Mouse (Mus musculus) heart, embryonic 10.5 days (tissue): ENCODE data around the gene Ptx4. TPM values are rescaled to one million over a fixed set of nuclear protein-coding genes. Genes with fewer than 3 reads are reported as not detected.
"Not testable (repeated sequence)": the region's sequence is repeated elsewhere in the genome, so short reads cannot be mapped to it uniquely, and the experiment has no call there.

ENCODE experiments used
- DNase-seq: peaks from one replicate; pipeline ENCODE4 v3.0.0-alpha.2; 2017; ENCODE audit warnings: low spot score
- H3K27ac ChIP-seq: fragments of 300-500 bp; sonication (generic); 2 replicates; pipeline ENCODE4 v1.5.1; 2016; ENCODE audit warnings: mild to moderate bottlenecking
- H3K27me3 ChIP-seq: fragments of 300-500 bp; sonication (generic); 2 replicates; pipeline ENCODE4 v1.6.1; 2016; ENCODE audit warnings: mild to moderate bottlenecking; ENCODE audit not compliant: poor library complexity, insufficient read depth, severe bottlenecking
- H3K36me3 ChIP-seq: fragments of 300-500 bp; sonication (generic); 2 replicates; pipeline ENCODE4 v1.6.1; 2016; ENCODE audit warnings: mild to moderate bottlenecking, moderate library complexity
- H3K4me1 ChIP-seq: fragments of 300-500 bp; sonication (generic); 2 replicates; pipeline ENCODE4 v1.6.1; 2016; ENCODE audit warnings: mild to moderate bottlenecking
- H3K4me3 ChIP-seq: fragments of 300-500 bp; sonication (generic); 2 replicates; pipeline ENCODE4 v1.5.1; 2016; ENCODE audit warnings: mild to moderate bottlenecking, moderate library complexity
- H3K9me3 ChIP-seq: fragments of 300-500 bp; sonication (generic); 2 replicates; pipeline ENCODE4 v1.6.1; 2016; ENCODE audit warnings: mild to moderate bottlenecking, moderate library complexity
- WGBS: fragments of 180-500 bp; shearing (Covaris S2); methylation state at CpG from one replicate; pipeline ENCODE4 v1.1.7; 2016; 5-methylcytosine and 5-hydroxymethylcytosine counted together
- polyA plus RNA-seq: library from polyadenylated mRNA; unstranded; fragments of >200 nt; fragmentation: Nextera tagmentation; extraction: Ambion mirVana; gene quantifications from 2 replicates; pipeline ENCODE4 v1.2.1, GENCODE M21; 2016

The Ptx4 gene
- polyA plus RNA-seq, 1 experiment from 2014 or later, result 0.08 TPM

DNA sequence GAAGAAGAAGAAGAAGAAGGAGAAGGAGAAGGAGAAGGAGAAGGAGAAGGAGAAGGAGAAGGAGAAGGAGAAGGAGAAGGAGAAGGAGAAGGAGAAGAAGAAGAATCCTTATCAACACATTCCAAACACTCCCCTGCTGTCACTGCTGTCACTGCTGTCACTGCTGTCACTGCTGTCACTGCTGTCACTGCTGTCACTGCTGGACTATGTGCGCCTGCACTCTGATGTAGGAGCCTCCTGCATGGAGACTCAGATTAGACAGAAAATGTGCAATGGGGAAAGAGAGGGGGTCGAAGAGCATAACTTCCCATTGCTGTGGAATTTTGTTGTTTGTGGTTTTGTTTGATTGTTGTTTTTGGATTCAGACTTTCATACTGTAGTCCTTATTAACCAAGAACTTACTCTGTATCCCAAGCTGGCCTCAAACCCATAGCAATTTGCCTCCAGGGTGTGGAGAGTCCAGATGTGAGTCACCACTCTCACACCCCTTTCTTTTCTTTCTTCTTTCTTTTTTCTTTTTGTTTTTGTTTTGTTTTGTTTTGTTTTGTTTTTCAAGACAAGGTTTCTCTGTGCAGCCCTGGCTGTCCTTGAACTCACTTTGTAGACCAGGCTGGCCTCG is 5.0 kb downstream of the Ptx4 start:
- Histone ChIP-seq H3K27me3 (peaks cover 13% of the 10 kb centered on the region; the same call in 1 of the 2 replicates), H3K27ac (0 out of 2 replicates have a peak overlapping the region, but pooled peaks have one; percentile 22), H3K4me1 (peaks cover 13% of the 10 kb centered on the region)
- not testable (repeated sequence) for H3K9me3 ChIP-seq, H3K4me3 ChIP-seq, H3K36me3 ChIP-seq
- WGBS, result 59% methylated on average over 3 of the region's 3 CpGs
- DNase-seq, result peak; percentile 75

DNA sequence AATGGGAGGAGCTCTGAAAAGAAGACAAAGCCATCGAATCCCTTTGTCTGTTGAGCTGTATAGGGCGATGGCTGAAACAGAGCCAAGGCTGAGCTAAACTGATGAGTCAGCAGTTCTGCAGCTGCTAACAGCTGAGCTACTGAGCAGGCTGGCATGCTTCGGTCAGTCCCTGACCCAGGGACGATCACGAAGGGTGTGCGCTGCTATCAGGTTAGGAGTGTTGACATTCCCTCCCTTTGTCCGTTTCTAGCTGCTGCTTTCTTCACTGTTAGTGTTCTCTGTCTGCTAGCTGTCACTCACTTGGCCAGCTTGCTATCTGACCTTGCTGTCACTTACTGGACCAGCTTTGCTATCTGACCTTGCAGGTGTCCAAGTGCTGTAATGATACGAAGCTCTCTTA is 6.5 kb downstream of the Ptx4 start:
- no peak overlapping the region for H3K4me3 ChIP-seq
- WGBS, result 23% methylated on average over 8 of the region's 8 CpGs
- H3K27ac ChIP-seq, result peak overlapping the region; percentile 47; the same call in 1 of the 2 replicates
- H3K27me3 ChIP-seq, result peaks cover 13% of the 10 kb centered on the region; the same call in 1 of the 2 replicates
- peaks cover 13% of the 10 kb centered on the region for H3K4me1 ChIP-seq
- DNase-seq, result peak; percentile 93
- H3K36me3 ChIP-seq, result no peaks in the 10 kb centered on the region
- no peaks in the 10 kb centered on the region for H3K9me3 ChIP-seq

- Histone ChIP-seq H3K4me1 (peaks cover 13% of the 10 kb centered on the region), H3K4me3 (no peak overlapping the region), H3K9me3 (no peaks in the 10 kb centered on the region), H3K36me3 (no peaks in the 10 kb centered on the region), H3K27ac (peak overlapping the region; percentile 47; the same call in 1 of the 2 replicates), H3K27me3 (peaks cover 8% of the 10 kb centered on the region; the same call in 1 of the 2 replicates)
- DNase-seq, result no peak
- 49% methylated on average over 9 of the region's 9 CpGs for WGBS
These were observed 7.1 kb downstream of the Ptx4 start for GRCm38 (mm10) chr17:25127681-25128080.

DNA sequence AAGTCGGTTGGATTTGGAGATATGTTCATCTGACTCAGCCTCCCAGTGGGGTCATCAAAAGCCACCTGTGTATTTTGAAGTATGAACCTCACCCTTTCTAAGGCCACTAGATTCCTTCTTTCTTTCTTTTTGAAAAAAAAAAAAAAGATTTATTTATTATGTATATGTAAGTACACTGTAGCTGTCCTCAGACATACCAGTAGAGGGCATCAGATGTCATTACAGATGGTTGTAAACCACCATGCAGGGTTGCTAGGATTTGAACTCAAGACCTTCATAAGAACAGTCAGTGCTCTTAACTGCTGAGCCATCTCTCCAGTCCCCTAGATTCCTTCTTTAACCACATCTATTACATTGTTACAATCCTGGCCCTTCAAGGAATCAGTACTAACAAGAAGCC is 9.5 kb downstream of the Ptx4 start:
- no peak for DNase-seq
- H3K9me3 ChIP-seq, result no peaks in the 10 kb centered on the region
- no peaks in the 10 kb centered on the region for H3K27me3 ChIP-seq
- H3K27ac ChIP-seq, result no peak overlapping the region
- 85% methylated on average over 1 of the region's 1 CpGs for WGBS
- no peak overlapping the region for H3K4me3 ChIP-seq
- peaks cover 25% of the 10 kb centered on the region for H3K4me1 ChIP-seq
- H3K36me3 ChIP-seq, result no peaks in the 10 kb centered on the region

DNA sequence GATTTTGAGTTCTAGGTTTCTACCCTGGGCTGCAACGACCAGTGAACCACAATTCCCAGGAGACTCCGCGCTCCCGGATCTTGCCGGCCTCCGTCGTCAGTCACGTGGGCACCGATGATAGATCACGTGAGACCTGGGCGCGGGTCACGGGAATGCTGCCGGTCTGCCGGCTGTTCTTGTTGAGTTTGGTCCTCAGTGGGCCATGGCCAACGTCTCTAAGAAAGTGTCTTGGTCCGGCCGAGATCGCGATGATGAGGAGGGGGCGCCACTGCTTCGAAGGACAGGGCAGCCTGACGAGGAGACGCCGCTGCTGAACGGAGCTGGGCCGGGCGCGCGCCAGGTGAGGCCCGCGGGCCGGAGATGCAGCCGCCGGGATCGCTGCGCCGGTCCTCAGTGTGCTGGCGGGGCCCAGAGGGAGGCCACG is 12.7 kb downstream of the Ptx4 start, which contains the start of gene Clcn7:
TSS of gene Clcn7 (plus strand) at position 117 of the 424 bp plus-strand sequence.
- peak; percentile 97 for DNase-seq
- peak within 1 kb of the TSS; percentile 94 for H3K4me3 ChIP-seq
- no peaks in the 10 kb centered on the region for H3K9me3 ChIP-seq
- under 1% methylated on average over 40 of the region's 40 CpGs for WGBS
- H3K27me3 ChIP-seq, result no peaks in the 10 kb centered on the region
- peaks cover 12% of the 10 kb centered on the region for H3K4me1 ChIP-seq
- H3K36me3 ChIP-seq, result peaks cover 3% of the 10 kb centered on the region; the same call in 1 of the 2 replicates
- H3K27ac ChIP-seq, result peak within 1 kb of the TSS; percentile 87

DNA sequence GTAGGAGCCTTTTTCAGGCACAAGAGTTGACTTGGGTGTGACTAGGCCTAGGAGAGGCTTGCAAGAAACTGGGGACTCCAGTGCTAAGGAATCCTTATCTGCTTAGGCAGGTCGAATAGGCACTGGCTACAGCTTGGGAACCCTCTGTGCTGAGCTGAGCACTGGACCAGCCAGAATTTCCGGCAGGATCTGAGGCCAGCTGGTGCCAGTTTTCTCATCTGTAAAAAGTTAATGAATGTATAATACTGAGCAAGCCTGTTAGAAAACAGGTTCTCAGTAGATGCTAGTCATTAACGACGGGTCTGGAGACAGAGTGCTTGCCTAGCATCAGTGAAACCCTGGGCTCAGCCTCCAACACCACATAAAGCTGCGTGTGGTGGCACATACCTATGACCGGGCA is 15.1 kb downstream of the Ptx4 start:
- Histone ChIP-seq H3K36me3 (peaks cover 6% of the 10 kb centered on the region; the same call in 1 of the 2 replicates), H3K9me3 (no peaks in the 10 kb centered on the region), H3K4me3 (no peak overlapping the region), H3K4me1 (peaks cover 12% of the 10 kb centered on the region), H3K27ac (no peak overlapping the region), H3K27me3 (no peaks in the 10 kb centered on the region)
- DNase-seq, result no peak
- 81% methylated on average over 6 of the region's 6 CpGs for WGBS

GRCm38 (mm10) chr17:25138803-25139202 is 18.2 kb downstream of the Ptx4 start:
- Histone ChIP-seq H3K36me3 (peaks cover 12% of the 10 kb centered on the region; the same call in 1 of the 2 replicates), H3K9me3 (no peaks in the 10 kb centered on the region), H3K27ac (no peak overlapping the region), H3K4me3 (no peak overlapping the region), H3K27me3 (no peaks in the 10 kb centered on the region), H3K4me1 (peaks cover 10% of the 10 kb centered on the region)
- 91% methylated on average over 1 of the region's 1 CpGs for WGBS
- DNase-seq, result no peak

- WGBS, result 69% methylated on average over 4 of the region's 4 CpGs
- H3K27ac ChIP-seq, result no peak overlapping the region
- no peak overlapping the region for H3K4me3 ChIP-seq
- DNase-seq, result no peak
- H3K36me3 ChIP-seq, result peaks cover 14% of the 10 kb centered on the region; the same call in 1 of the 2 replicates
- H3K4me1 ChIP-seq, result peaks cover 7% of the 10 kb centered on the region; the same call in 1 of the 2 replicates
- H3K9me3 ChIP-seq, result no peaks in the 10 kb centered on the region
- H3K27me3 ChIP-seq, result no peaks in the 10 kb centered on the region
These were observed 19.4 kb downstream of the Ptx4 start for GRCm38 (mm10) chr17:25139960-25140359.

GRCm38 (mm10) chr17:25162161-25162560 is 41.6 kb downstream of the Ptx4 start, which contains the start of gene Ccdc154:
Ccdc154 (plus strand) TSS chr17:25162461.
- Histone ChIP-seq H3K27me3 (no peaks in the 10 kb centered on the region), H3K27ac (no peak within 1 kb of the TSS), H3K9me3 (no peaks in the 10 kb centered on the region), H3K4me3 (no peak within 1 kb of the TSS), H3K36me3 (peaks cover 42% of the 10 kb centered on the region), H3K4me1 (0 out of 2 replicates have a peak, but pooled peaks cover 3% of the 10 kb centered on the region)
- 84% methylated on average over 1 of the region's 1 CpGs for WGBS
- DNase-seq, result no peak

GRCm38 (mm10) chr17:25163387-25163786 is 42.8 kb downstream of the Ptx4 start:
- Histone ChIP-seq H3K27me3 (0 out of 2 replicates have a peak, but pooled peaks cover 9% of the 10 kb centered on the region), H3K4me3 (no peak overlapping the region), H3K4me1 (0 out of 2 replicates have a peak, but pooled peaks cover 3% of the 10 kb centered on the region)

GRCm38 (mm10) chr17:25164770-25165169 is 44.2 kb downstream of the Ptx4 start:
- DNase-seq, result no peak
- H3K36me3 ChIP-seq, result peaks cover 24% of the 10 kb centered on the region
- H3K9me3 ChIP-seq, result no peaks in the 10 kb centered on the region
- H3K27me3 ChIP-seq, result 0 out of 2 replicates have a peak, but pooled peaks cover 9% of the 10 kb centered on the region
- H3K27ac ChIP-seq, result no peak overlapping the region
- H3K4me3 ChIP-seq, result no peak overlapping the region
- H3K4me1 ChIP-seq, result 0 out of 2 replicates have a peak, but pooled peaks cover 3% of the 10 kb centered on the region
- 82% methylated on average over 3 of the region's 3 CpGs for WGBS

More at GRCm38 (mm10) chr17:25163387-25163786, 42.8 kb downstream of the Ptx4 start:
- DNase-seq, result no peak
- H3K27ac ChIP-seq, result no peak overlapping the region; the same call in 1 of the 2 replicates
- 72% methylated on average over 7 of the region's 7 CpGs for WGBS
- H3K9me3 ChIP-seq, result no peaks in the 10 kb centered on the region
- peaks cover 34% of the 10 kb centered on the region for H3K36me3 ChIP-seq

GRCm38 (mm10) chr17:25165970-25166671 is 45.6 kb downstream of the Ptx4 start:
- no peak overlapping the region for H3K27ac ChIP-seq
- WGBS, result 47% methylated on average over 6 of the region's 6 CpGs

GRCm38 (mm10) chr17:25169706-25170105 is 49.1 kb downstream of the Ptx4 start:
- Histone ChIP-seq H3K4me3 (no peak overlapping the region), H3K4me1 (peaks cover 18% of the 10 kb centered on the region), H3K27ac (no peak overlapping the region), H3K27me3 (0 out of 2 replicates have a peak, but pooled peaks cover 9% of the 10 kb centered on the region), H3K9me3 (no peaks in the 10 kb centered on the region), H3K36me3 (no peaks in the 10 kb centered on the region)
- WGBS, result 82% methylated on average over 2 of the region's 2 CpGs
- no peak for DNase-seq

More at GRCm38 (mm10) chr17:25165970-25166671, 45.6 kb downstream of the Ptx4 start:
- no peak for DNase-seq
- Histone ChIP-seq H3K27me3 (0 out of 2 replicates have a peak, but pooled peaks cover 9% of the 10 kb centered on the region), H3K9me3 (no peaks in the 10 kb centered on the region), H3K36me3 (peaks cover 10% of the 10 kb centered on the region), H3K4me3 (no peak overlapping the region), H3K4me1 (peaks cover 7% of the 10 kb centered on the region; the same call in 1 of the 2 replicates)
